Mouse (Mus musculus) thymus, postnatal 36 days (tissue): ENCODE data around the gene Vmn2r90.
"Not testable (repeated sequence)": the region's sequence is repeated elsewhere in the genome, so short reads cannot be mapped to it uniquely, and the experiment has no call there.

Experiments
- DNase-seq, 2 experiments: peaks; one replicate each; pipeline ENCODE4 v3.0.0; 2022; ENCODE audit warnings: mixed read lengths in 2 of 2

The Vmn2r90 gene

DNA sequence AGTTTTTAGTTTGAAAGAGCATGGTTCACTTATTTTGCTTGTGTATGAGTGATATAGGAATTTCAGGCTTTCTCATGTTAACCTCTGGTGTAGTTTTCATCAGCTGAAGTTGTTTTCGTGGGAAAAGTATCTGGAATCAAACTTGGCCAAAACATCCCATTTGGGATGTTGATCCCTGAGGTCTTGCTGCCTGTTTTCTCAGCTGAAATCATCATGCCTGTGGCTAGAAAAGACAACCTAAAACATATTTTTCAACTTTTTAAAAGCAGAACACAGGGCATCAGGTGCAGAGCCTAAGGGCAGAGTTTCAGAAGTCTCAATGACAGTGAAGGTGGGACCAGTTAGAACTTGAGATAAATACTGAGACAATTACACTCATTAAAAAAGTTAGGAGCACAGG is at the start of gene Vmn2r90:
Vmn2r90 (plus strand) TSS at position 301 of the 400 bp plus-strand sequence.
- no peak for DNase-seq

DNA sequence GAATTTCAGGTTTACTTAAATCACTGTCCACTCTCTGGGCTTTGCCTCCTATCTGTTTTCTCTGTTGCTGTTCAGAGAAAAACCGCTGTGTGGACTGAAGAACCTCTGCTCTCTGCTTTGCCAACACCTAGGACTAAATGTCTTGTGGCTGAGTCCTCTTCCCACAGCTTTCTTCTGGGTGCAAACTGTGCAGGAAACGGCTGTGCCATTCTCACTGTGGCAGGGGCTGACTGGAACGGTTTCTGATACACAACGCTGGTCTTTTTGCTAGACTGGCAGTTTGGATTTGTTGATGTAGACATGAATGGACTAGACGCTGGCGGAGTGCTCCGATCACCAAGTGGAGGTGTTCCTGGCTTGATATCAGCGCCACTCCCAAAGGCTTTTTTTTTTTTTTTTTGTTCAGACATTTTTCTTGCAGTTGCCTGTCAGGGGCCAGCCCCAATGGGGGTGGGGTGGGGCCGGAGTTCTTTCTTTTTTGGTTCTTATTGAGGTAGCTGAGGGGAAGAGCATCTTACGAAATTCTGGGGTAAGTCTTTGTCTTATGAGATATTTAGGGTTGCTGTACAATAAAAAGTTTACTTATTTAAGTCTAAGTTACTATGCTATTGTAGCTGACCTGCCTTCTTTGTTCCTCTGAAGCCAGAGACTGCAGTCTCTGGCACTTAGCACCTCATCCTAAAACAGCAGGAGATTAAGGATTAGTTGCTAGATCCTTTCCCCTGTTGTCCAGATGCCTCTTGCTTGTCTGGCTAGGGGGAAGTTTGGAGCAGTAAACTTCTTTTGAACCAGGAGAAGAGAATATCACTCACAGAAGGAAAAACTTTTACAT is 48.3 kb upstream of the Vmn2r90 start:
- no peak for DNase-seq

DNA sequence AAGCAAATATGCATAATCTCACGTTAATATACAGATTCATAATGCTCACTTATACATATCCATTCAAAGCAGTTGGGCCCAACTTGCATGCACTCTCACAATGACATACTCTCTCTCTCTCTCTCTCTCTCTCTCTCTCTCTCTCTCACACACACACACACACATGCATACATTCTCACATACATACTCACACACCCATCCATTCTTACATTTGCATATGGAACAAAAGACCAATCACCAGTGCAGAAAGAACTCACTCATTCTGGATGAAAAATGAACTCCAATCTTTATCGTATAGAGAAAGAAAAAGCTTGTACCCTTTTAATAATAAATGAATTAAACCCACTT is 47.7 kb upstream of the Vmn2r90 start:
- DNase-seq, result no peak

DNA sequence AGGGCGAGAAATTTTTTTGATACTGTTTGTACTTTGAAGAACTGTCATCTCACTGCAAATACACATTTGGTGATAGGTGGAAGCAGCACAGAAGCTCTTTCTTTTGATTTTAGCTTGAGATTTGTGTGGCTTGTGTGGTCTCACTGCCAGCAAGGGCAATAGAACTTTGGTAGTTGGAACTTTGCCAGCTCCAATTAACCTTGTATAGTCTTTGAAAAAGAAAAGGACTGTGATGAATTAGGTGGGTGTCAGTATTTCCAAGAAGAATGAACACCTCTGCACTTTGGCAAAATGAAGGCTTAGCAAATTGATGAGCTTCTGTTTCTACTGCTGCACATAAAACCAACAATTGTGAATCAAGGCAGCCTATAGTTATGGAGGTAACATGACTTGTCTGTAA is 24.8 kb upstream of the Vmn2r90 start:
- DNase-seq, result no peak

DNA sequence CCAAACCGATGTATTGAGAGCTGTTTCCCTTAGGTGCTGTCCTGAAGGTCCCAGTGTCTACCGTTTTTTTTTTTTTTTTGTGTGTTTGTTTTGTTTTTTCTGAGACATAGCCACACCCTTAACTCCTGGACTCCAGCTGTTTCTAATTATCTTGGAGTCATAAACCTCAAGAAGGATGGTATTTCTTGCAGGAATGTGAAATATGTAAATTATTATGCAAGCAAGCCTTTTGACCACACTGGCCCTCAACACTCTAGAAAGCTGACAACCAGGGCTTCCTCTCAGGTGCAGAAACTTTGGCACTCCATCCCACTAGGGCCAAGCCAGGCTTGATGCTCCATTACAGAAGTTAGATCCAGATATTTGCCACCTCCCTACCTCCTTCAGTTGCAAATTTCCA is 12.9 kb upstream of the Vmn2r90 start:
- DNase-seq, result no peak

DNA sequence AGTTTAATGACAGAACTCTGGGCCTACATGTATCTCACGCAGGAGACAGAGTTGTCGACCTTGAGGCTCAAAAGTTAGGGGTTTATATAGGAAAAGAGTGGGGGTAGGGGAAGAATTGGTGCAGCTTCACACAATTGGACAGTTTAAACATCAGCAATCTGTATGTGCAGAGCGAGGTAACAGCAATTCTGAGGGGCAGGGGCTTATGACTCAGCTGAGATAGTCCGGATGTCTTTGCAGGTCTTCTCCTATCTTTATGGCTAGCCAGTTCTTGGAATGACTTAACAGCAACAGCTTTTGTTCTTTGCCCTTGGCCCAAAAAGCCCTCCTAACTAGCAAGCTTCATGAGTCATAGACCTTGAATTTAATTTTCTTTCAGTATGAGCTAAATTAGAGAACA is 28.8 kb downstream of the Vmn2r90 start:
- not testable (repeated sequence) for DNase-seq

DNA sequence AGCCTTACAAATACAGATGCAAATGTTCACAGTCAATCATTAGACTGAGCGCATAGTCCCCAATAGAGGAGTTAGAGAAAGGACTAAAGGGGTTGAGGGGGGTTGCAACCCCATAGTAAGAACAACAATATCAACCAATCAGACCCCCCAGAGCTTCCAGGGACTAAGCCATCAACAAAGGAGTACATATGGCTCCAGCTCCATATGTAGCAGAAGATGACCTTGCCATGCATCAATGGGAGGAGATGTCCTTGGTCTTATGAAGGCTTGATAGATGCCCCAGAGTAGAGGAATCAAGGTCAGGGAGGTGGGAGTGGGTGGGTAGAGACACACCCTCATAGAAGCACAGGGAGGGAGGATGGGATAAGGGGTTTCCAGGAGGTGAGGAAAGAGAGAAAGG is 35.1 kb downstream of the Vmn2r90 start:
- no peak for DNase-seq

DNA sequence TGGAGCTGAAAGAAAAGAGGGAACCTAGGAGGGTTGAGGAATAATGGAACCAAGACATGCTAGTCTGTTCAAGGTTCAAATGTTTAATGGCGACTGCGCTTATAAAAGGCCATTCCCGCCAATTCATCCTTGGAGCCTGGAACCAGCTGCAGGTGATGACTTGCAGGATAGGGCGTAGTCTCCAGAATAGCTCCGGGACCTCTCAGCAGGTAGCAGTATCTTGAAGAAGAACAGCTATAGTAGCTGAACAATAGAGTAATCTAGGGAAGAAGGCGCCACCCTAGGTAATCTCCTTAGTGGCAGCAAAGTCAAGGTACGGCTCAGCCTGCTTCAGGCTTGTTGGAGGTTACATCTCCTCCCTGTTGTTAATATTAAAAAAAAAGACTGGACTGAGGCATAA is 35.8 kb downstream of the Vmn2r90 start:
- DNase-seq, result not testable (repeated sequence)

DNA sequence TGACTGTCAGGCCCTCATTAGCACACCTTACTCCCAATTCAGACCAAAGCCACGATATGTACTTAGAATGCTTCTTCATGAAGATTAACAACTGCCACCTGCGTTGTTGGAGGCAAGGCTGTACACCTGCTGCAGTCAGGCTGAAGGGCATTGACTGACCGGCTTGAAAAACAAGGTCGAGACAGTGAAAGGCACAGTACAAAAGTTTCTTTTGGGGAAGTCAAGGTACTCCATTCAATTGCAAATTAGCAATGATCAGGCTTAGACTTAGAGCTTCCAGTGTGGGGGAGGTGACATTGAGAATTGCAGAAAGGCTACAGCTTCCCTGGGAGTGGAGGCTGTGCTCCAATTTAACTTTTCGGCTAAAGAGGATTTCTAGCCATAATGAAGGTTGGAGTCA is 36.4 kb downstream of the Vmn2r90 start:
- DNase-seq, result not testable (repeated sequence)

DNA sequence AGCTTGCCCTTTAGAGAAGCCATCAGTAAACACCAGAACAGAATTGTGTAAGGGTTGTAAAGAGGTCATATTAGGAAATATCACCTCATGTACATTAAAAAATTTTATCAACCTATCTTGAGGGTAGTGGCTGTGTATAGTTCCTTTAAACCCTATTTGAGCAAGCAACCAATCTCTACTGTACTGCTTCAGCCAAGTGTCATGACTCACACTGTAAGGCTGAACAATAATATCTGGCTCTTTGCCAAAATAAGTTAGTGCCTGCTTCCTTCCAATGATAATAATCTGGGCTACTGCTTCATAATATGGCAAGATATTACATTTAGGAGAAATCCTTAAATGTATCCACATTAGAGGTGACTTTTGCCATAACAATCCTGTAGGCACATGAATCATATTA is 38.0 kb downstream of the Vmn2r90 start:
- DNase-seq, result not testable (repeated sequence)

DNA sequence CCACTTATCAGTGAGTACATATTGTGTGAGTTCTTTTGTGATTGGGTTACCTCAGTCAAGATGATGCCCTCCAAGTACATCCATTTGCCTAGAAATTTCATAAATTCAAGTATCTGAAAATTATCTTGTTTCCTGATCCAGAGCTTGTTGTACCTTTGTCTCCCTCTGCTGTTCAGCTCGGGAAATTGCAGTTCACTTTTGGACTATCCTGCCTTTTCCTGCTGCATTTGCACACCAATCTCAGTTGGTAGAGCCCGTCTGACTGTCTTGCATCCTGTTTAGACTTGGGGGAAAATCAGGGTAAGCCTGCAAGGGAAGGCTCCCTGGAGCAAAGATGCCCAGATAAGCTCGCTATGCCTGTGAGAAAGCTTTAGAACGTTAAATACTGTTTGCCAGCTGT is 45.8 kb downstream of the Vmn2r90 start:
- DNase-seq, result peak; percentile 18 to 19

DNA sequence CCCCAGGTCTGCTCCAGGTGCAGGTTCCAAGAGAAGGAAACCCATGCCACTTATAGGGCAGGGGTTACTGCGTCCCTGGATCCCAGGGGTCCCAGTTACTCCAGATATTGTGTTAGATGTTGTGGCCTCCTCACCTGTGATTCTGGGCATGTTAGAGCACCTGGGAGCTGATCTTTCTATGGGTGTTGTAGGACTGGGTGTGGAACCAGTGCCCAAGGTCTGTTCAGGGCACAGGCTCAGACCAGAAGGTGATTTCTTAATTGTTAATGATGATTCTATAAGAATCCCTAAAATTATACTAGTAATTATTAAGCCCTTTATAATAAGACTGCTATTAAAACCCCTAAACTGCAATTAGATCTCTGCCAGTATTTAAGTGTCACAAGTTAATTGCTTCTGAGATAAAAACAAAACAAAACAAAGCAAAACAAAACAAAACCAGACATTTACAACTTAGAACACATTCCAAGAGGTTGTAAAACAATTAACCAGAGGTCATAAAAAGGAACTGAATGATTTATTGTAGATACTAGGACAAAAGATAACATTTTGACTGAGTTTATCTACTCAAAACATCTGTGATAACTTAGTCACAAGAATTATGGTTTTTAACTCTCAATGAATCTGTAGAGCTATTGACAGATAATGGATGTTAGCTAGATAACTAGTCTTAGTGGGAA is 59.2 kb downstream of the Vmn2r90 start:
- DNase-seq, result no peak

DNA sequence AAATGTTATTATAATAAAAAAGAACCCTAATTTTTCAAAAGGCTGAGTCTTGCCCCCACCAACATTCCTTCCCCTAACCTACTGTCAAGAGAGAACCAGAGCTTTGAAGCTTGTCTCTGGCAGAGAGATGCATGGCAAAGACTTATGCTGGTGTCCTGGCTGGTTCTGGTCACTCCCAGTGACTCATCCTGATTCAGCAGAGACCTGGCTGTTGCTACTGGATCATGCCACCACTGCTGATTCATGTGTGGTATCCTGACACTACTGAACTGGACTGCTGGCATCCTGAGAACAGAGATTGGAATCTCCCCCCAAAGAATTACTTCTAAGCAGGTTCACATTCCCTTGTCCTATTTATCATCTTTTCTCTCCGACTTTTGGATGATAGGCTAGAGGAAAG is 60.7 kb downstream of the Vmn2r90 start:
- no peak for DNase-seq

DNA sequence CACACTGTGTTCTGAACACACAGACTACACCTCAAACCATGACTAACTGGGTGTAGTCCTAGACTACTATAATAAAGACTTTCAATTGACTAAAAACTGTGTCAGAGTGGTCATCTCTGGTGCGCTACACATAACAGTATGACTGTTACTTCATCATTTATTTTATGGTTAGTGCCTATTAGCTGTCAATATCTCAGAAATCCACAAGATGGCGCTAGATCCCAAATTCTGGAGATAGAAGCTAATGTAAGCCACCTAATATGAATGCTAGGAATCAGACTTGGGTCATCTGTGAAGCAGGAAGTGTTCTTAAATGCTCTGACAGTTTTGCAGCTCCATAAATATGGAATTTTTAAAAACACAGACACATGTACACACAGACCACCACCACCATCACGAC is 62.9 kb downstream of the Vmn2r90 start:
- DNase-seq, result no peak
